Mouse (Mus musculus) lung, embryonic 16.5 days (tissue): ENCODE results near the gene Parp8. TPM values are rescaled to one million over a fixed set of nuclear protein-coding genes. Genes with fewer than 3 reads are reported as not detected.

Experiments
- ATAC-seq: fragments of 200-750 bp; cut with Nextera tagmentation; 2 replicates; pipeline ENCODE4 v1.8.0; 2017; ENCODE audit warnings: low read depth, mild to moderate bottlenecking, moderate library complexity
- H3K27ac ChIP-seq: fragments of 300-500 bp; sonication (generic); 2 replicates; pipeline ENCODE4 v1.5.1; 2014; ENCODE audit warnings: mild to moderate bottlenecking, control low read depth, low read length
- H3K27me3 ChIP-seq: fragments of 300-500 bp; sonication (generic); 2 replicates; pipeline ENCODE4 v1.6.1; 2014; ENCODE audit warnings: low read depth, low read length, mixed read lengths; ENCODE audit not compliant: control insufficient read depth, insufficient read depth
- H3K36me3 ChIP-seq: fragments of 300-500 bp; sonication (generic); 2 replicates; pipeline ENCODE4 v1.6.1; 2014; ENCODE audit warnings: low read length; ENCODE audit not compliant: control insufficient read depth, insufficient read depth
- H3K4me1 ChIP-seq: fragments of 300-500 bp; sonication (generic); replicated peaks from 2 replicates; pipeline ENCODE4 v1.6.1; 2014; ENCODE audit warnings: low read length, mixed read lengths; ENCODE audit not compliant: control insufficient read depth, insufficient read depth
- H3K4me2 ChIP-seq: fragments of 300-500 bp; sonication (generic); 2 replicates; pipeline ENCODE4 v1.6.1; 2014; ENCODE audit warnings: low read depth, low read length, control low read depth
- H3K4me3 ChIP-seq: fragments of 300-500 bp; sonication (generic); 2 replicates; pipeline ENCODE4 v1.5.1; 2014; ENCODE audit warnings: mild to moderate bottlenecking, low read length, control low read depth
- H3K9ac ChIP-seq: fragments of 300-500 bp; sonication (generic); 2 replicates; pipeline ENCODE4 v1.6.1; 2014; ENCODE audit warnings: low read length, control low read depth
- H3K9me3 ChIP-seq: fragments of 300-500 bp; sonication (generic); 2 replicates; pipeline ENCODE4 v1.6.1; 2016; ENCODE audit warnings: low read length; ENCODE audit not compliant: control insufficient read depth
- WGBS: fragments of 180-500 bp; shearing (Covaris S2); extraction: QIAGEN DNeasy Blood & Tissue Kit; methylation state at CpG from one replicate; pipeline ENCODE4 v1.1.7; 2014; 5-methylcytosine and 5-hydroxymethylcytosine counted together
- polyA plus RNA-seq: library from polyadenylated mRNA; unstranded; fragments of >200 nt; fragmentation: Nextera tagmentation; extraction: Ambion mirVana; gene quantifications from 2 replicates; pipeline ENCODE4 v1.2.1, GENCODE M21; 2015

Gene Parp8
- polyA plus RNA-seq, 1 experiment from 2014 or later, result 10.1 TPM

GRCm38 (mm10) chr13:116879580-116880192 lies 145.7 kb downstream of the Parp8 start:
- Histone ChIP-seq H3K4me3 (no peak overlapping the region), H3K36me3 (no peaks in the 10 kb centered on the region), H3K27ac (no peak overlapping the region), H3K9me3 (no peaks in the 10 kb centered on the region), H3K4me1 (no peaks in the 10 kb centered on the region), H3K27me3 (no peaks in the 10 kb centered on the region), H3K9ac (no peak overlapping the region), H3K4me2 (no peak overlapping the region)
- 81% methylated on average over 10 of the region's 10 CpGs for WGBS
- no peak for ATAC-seq

- Histone ChIP-seq H3K27me3 (no peaks in the 10 kb centered on the region), H3K4me1 (no peaks in the 10 kb centered on the region), H3K36me3 (no peaks in the 10 kb centered on the region), H3K9ac (no peak overlapping the region), H3K27ac (no peak overlapping the region), H3K4me2 (no peak overlapping the region), H3K4me3 (no peak overlapping the region), H3K9me3 (no peaks in the 10 kb centered on the region)
- no peak for ATAC-seq
- 63% methylated on average over 1 of the region's 1 CpGs for WGBS
Observed at GRCm38 (mm10) chr13:116870221-116870620, 155.1 kb downstream of the Parp8 start.

- H3K4me3 ChIP-seq, result no peak overlapping the region
- H3K4me1 ChIP-seq, result no peaks in the 10 kb centered on the region
- H3K9me3 ChIP-seq, result no peaks in the 10 kb centered on the region
- no peak overlapping the region for H3K9ac ChIP-seq
- ATAC-seq, result no peak
- H3K27me3 ChIP-seq, result no peaks in the 10 kb centered on the region
- 67% methylated on average over 5 of the region's 5 CpGs for WGBS
- no peak overlapping the region for H3K4me2 ChIP-seq
- H3K27ac ChIP-seq, result no peak overlapping the region
- no peaks in the 10 kb centered on the region for H3K36me3 ChIP-seq
Observed at GRCm38 (mm10) chr13:116843937-116844336, 181.4 kb downstream of the Parp8 start.

DNA sequence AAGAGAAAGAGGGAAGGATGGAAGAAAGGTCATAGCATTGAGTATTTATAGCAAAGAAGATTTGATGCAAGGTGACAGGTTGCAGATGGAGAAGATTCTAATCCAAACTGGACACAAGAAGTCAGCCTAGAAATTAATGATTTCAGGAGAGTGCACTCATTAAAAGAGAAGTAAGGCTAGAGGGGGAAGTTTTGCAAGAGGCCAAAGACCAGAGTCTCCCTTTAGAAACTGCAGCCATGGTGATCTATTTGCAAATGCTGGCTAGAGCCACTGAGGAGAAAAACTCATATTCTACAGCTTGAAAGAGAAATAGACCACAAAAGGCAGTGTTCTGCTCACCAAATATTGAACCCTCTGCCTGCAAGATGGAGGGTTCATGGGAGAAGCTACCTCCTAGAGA lies 194.4 kb downstream of the Parp8 start:
- no peak for ATAC-seq

GRCm38 (mm10) chr13:116829015-116829414 lies 196.3 kb downstream of the Parp8 start:
- Histone ChIP-seq H3K4me3 (no peak overlapping the region), H3K36me3 (no peaks in the 10 kb centered on the region), H3K27ac (no peak overlapping the region), H3K9me3 (no peaks in the 10 kb centered on the region), H3K27me3 (no peaks in the 10 kb centered on the region), H3K4me2 (no peak overlapping the region), H3K4me1 (no peaks in the 10 kb centered on the region), H3K9ac (no peak overlapping the region)
- WGBS, result 76% methylated on average over 3 of the region's 3 CpGs
- ATAC-seq, result no peak

More for the DNA sequence above, 194.4 kb downstream of the Parp8 start:
- H3K4me2 ChIP-seq, result no peak overlapping the region
- H3K4me3 ChIP-seq, result no peak overlapping the region
- no peaks in the 10 kb centered on the region for H3K36me3 ChIP-seq
- no peaks in the 10 kb centered on the region for H3K9me3 ChIP-seq
- no peak overlapping the region for H3K27ac ChIP-seq
- H3K4me1 ChIP-seq, result no peaks in the 10 kb centered on the region
- H3K9ac ChIP-seq, result no peak overlapping the region
- H3K27me3 ChIP-seq, result no peaks in the 10 kb centered on the region

DNA sequence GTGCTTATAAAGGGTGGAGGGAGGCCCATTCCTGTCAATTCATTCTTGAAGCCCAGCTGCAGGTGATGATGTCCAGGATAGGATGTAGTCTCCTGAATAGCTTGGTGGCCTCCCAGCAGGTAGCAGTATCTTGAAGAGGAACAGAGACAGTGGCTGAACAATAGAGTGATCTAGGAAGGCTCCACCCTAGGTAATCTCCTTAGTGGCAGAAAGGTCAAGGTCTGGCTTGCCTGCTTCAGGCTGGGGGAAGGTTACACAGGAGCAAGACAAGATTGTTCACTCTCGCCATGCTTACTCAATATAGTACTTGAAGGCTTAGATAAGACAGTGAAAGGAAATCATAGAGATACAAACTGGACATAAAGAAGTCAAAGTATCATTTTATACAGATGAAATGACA lies 213.9 kb downstream of the Parp8 start:
- Histone ChIP-seq H3K27me3 (no peaks in the 10 kb centered on the region), H3K9ac (no peak overlapping the region), H3K36me3 (no peaks in the 10 kb centered on the region), H3K4me1 (no peaks in the 10 kb centered on the region), H3K4me2 (no peak overlapping the region), H3K9me3 (no peaks in the 10 kb centered on the region), H3K27ac (no peak overlapping the region), H3K4me3 (no peak overlapping the region)
- ATAC-seq, result no peak
- 41% methylated on average over 1 of the region's 1 CpGs for WGBS

Other genes with a start within 250 kb of the Parp8 start
- gene Emb, start 183.0 kb upstream of the Parp8 start, polyA plus RNA-seq, result 16.2 and 19.8 TPM in 2 replicates
- not detected in 2 replicates for gene Gm17509, start 195.5 kb upstream of the Parp8 start, polyA plus RNA-seq